Mouse (Mus musculus): ENCODE measurements at regions not wholly inside any gene's neighbourhood (a gene's known extent, or its start where the extent isn't known, plus 50 kb on each side); places are given as distances from the start of the nearest gene placed in this dataset.
A peak's percentile ranks its signal among the peaks of the same experiment; 100 is the strongest.
"Not testable (repeated sequence)": the region's sequence is repeated elsewhere in the genome, so short reads cannot be mapped to it uniquely, and the experiment has no call there.

DNA sequence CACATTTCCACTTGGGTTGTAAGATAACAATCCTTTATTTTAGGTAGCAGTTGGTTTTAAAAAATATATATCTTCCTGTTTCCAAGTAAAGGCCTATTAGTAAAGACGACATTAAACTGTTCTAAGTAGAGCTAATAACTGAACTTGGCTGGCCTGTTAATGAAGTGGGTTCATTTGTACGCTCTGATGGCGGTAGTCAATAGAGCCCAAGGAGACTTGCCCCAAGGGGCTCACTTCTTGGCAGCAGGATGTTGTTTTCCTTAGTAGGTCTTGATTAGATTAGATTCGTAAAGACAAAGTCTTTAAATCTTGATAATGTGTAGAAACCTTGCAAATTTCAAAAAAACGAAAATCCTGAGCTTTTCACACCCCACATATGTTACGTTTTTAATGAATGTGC, 135.4 kb upstream of the Rapgef5 start:
- Histone ChIP-seq H3K4me3 (ENCODE audit: low read depth, low read length) (no peak overlapping the region), H3K4me1 (ENCODE audit: control insufficient read depth, insufficient read depth, low read length) (no peaks in the 10 kb centered on the region), H3K27me3 (ENCODE audit: control insufficient read depth, insufficient read depth, low read length, poor library complexity, severe bottlenecking) (no peaks in the 10 kb centered on the region), H3K36me3 (ENCODE audit: control insufficient read depth, insufficient read depth, low read length, poor library complexity, severe bottlenecking) (no peaks in the 10 kb centered on the region), H3K9me3 (replicated peaks; ENCODE audit: control insufficient read depth, insufficient read depth, low read length, poor library complexity, severe bottlenecking) (peaks cover 9% of the 10 kb centered on the region), H3K9ac (ENCODE audit: low read depth, poor library complexity, severe bottlenecking) (no peak overlapping the region), H3K27ac (ENCODE audit: insufficient read depth, low read length) (peak overlapping the region; percentile 41)
- TF ChIP-seq CTCF (IDR thresholded peaks at IDR 0.05; ENCODE audit: low read depth, low read length) (no peak), EP300 (IDR thresholded peaks at IDR 0.05; ENCODE audit: insufficient read depth, low read depth, low read length) (no peak), POLR2A (IDR thresholded peaks at IDR 0.05; ENCODE audit: insufficient read depth, low read length) (no peak)

DNA sequence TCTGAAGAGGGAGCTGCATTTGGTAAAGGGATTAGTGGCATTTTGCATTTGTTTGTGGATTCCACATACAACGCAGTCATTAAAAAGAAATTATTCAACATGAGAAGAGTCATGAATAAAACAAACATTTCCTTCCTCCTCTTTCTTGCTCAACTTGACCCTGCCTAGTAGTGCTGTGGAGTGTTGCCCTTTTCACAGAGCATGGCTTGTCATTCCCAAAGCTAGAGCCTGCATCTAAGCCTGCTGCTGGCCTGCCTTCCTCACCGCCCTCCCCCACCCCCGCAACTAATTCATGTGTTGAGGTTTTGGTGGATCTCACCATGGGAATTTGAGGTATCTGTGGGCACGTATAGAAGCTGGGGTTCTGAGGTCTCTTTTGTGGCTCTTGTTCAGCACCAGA, 133.6 kb upstream of the Rapgef5 start:
- H3K36me3 ChIP-seq (ENCODE audit: control insufficient read depth, insufficient read depth, low read length, poor library complexity, severe bottlenecking); H3K9me3 ChIP-seq (replicated peaks; ENCODE audit: control insufficient read depth, insufficient read depth, low read length, poor library complexity, severe bottlenecking): not testable (repeated sequence)
- peak overlapping the region; percentile 98 for H3K27ac ChIP-seq (ENCODE audit: insufficient read depth, low read length)

DNA sequence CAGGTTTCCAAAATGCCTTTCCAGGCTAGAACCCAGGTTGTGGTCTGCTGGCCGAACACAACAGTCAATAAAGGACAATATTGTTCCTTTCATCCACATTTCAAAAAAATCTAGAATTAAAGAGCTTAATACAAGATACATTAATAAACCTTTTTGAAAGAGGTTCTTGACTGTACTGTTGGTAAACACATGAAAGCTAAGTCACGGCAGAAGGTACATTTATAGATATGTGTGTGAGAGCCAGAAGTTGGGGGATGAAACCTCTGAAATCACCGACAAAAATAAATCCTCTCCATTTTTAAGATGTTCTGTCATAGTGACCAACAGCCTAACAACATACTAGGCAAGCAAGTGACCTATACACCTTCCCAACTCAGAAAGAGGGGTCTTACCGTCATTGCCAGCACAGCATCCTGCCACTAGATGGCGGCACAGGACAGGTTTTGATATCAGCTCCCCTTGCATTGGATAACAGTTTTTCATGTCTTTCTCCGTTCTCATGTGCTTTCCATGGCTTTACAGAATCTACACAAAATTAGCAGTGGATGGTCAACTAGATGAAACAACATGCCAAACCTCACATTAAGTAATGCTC, 131.1 kb upstream of the Rapgef5 start:
- Histone ChIP-seq H3K4me3 (ENCODE audit: low read depth, low read length) (no peak overlapping the region), H3K27me3 (ENCODE audit: control insufficient read depth, insufficient read depth, low read length, poor library complexity, severe bottlenecking) (no peaks in the 10 kb centered on the region), H3K9ac (ENCODE audit: low read depth, poor library complexity, severe bottlenecking) (0 out of 2 replicates have a peak overlapping the region, but pooled peaks have one; percentile 60), H3K27ac (ENCODE audit: insufficient read depth, low read length) (peak overlapping the region; percentile 97), H3K9me3 (replicated peaks; ENCODE audit: control insufficient read depth, insufficient read depth, low read length, poor library complexity, severe bottlenecking) (no peaks in the 10 kb centered on the region), H3K4me1 (ENCODE audit: control insufficient read depth, insufficient read depth, low read length) (no peaks in the 10 kb centered on the region), H3K36me3 (ENCODE audit: control insufficient read depth, insufficient read depth, low read length, poor library complexity, severe bottlenecking) (no peaks in the 10 kb centered on the region)
- TF ChIP-seq EP300 (IDR thresholded peaks at IDR 0.05; ENCODE audit: insufficient read depth, low read depth, low read length) (peak; percentile 54; the same call in 1 of the 2 replicates), POLR2A (IDR thresholded peaks at IDR 0.05; ENCODE audit: insufficient read depth, low read length) (no peak), CTCF (IDR thresholded peaks at IDR 0.05; ENCODE audit: low read depth, low read length) (peak; percentile 85)

More for the DNA sequence above, 133.6 kb upstream of the Rapgef5 start:
- H3K27me3 ChIP-seq (ENCODE audit: control insufficient read depth, insufficient read depth, low read length, poor library complexity, severe bottlenecking); H3K4me1 ChIP-seq (ENCODE audit: control insufficient read depth, insufficient read depth, low read length); H3K9ac ChIP-seq (ENCODE audit: low read depth, poor library complexity, severe bottlenecking); H3K4me3 ChIP-seq (ENCODE audit: low read depth, low read length): not testable (repeated sequence)

DNA sequence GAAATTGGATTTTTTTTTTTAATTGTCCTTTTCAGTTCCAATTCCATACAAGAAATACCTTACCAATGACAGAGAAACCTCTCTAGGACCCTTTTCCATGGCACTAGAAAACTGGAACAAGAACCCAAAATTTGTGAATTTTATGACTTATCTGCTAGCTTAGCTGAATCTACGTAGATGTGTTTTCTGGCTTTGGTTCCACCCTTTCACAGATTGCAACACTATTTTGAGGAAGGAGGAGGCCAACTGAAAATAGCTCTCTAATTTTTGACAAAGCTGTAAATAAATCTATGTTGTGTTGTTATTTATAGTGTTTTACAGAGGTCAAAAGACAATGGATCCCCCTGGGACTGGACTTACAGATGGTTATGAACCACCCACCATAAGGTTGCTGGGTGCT, 130.6 kb upstream of the Rapgef5 start:
- no peak overlapping the region for H3K9ac ChIP-seq (ENCODE audit: low read depth, poor library complexity, severe bottlenecking)
- TF ChIP-seq EP300 (IDR thresholded peaks at IDR 0.05; ENCODE audit: insufficient read depth, low read depth, low read length) = no peak
- no peak for TF ChIP-seq CTCF (IDR thresholded peaks at IDR 0.05; ENCODE audit: low read depth, low read length)
- TF ChIP-seq POLR2A (IDR thresholded peaks at IDR 0.05; ENCODE audit: insufficient read depth, low read length) = no peak
- no peak overlapping the region for H3K4me3 ChIP-seq (ENCODE audit: low read depth, low read length)
- H3K4me1 ChIP-seq (ENCODE audit: control insufficient read depth, insufficient read depth, low read length) = no peaks in the 10 kb centered on the region
- H3K9me3 ChIP-seq (replicated peaks; ENCODE audit: control insufficient read depth, insufficient read depth, low read length, poor library complexity, severe bottlenecking) = no peaks in the 10 kb centered on the region
- H3K27me3 ChIP-seq (ENCODE audit: control insufficient read depth, insufficient read depth, low read length, poor library complexity, severe bottlenecking) = no peaks in the 10 kb centered on the region
- no peak overlapping the region for H3K27ac ChIP-seq (ENCODE audit: insufficient read depth, low read length)
- H3K36me3 ChIP-seq (ENCODE audit: control insufficient read depth, insufficient read depth, low read length, poor library complexity, severe bottlenecking) = no peaks in the 10 kb centered on the region

DNA sequence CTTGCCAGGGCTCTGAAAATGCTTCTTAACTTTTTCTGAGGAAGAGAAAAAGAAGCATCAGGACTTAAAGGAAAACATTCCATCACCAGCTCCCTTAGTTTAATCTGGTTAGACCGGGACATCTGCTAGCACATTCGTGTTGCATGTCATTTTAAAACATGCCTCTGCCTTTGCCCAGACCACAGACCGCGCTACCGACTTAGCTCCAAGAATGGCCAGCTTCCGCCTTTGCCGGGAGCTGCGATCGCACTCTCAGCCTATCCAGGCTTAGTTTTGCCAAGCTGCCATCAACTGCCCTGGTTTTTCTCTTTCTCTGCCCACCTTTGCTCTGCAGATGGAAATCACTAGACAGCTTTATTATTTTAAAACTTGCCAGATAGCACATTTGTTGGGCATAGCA, 129.3 kb upstream of the Rapgef5 start:
- H3K27ac ChIP-seq (ENCODE audit: insufficient read depth, low read length) = no peak overlapping the region
- H3K4me3 ChIP-seq (ENCODE audit: low read depth, low read length) = no peak overlapping the region
- no peaks in the 10 kb centered on the region for H3K27me3 ChIP-seq (ENCODE audit: control insufficient read depth, insufficient read depth, low read length, poor library complexity, severe bottlenecking)
- H3K36me3 ChIP-seq (ENCODE audit: control insufficient read depth, insufficient read depth, low read length, poor library complexity, severe bottlenecking) = no peaks in the 10 kb centered on the region
- no peaks in the 10 kb centered on the region for H3K4me1 ChIP-seq (ENCODE audit: control insufficient read depth, insufficient read depth, low read length)
- no peak for TF ChIP-seq EP300 (IDR thresholded peaks at IDR 0.05; ENCODE audit: insufficient read depth, low read depth, low read length)
- TF ChIP-seq POLR2A (IDR thresholded peaks at IDR 0.05; ENCODE audit: insufficient read depth, low read length) = no peak
- TF ChIP-seq CTCF (IDR thresholded peaks at IDR 0.05; ENCODE audit: low read depth, low read length) = no peak
- H3K9me3 ChIP-seq (replicated peaks; ENCODE audit: control insufficient read depth, insufficient read depth, low read length, poor library complexity, severe bottlenecking) = no peaks in the 10 kb centered on the region
- no peak overlapping the region for H3K9ac ChIP-seq (ENCODE audit: low read depth, poor library complexity, severe bottlenecking)

DNA sequence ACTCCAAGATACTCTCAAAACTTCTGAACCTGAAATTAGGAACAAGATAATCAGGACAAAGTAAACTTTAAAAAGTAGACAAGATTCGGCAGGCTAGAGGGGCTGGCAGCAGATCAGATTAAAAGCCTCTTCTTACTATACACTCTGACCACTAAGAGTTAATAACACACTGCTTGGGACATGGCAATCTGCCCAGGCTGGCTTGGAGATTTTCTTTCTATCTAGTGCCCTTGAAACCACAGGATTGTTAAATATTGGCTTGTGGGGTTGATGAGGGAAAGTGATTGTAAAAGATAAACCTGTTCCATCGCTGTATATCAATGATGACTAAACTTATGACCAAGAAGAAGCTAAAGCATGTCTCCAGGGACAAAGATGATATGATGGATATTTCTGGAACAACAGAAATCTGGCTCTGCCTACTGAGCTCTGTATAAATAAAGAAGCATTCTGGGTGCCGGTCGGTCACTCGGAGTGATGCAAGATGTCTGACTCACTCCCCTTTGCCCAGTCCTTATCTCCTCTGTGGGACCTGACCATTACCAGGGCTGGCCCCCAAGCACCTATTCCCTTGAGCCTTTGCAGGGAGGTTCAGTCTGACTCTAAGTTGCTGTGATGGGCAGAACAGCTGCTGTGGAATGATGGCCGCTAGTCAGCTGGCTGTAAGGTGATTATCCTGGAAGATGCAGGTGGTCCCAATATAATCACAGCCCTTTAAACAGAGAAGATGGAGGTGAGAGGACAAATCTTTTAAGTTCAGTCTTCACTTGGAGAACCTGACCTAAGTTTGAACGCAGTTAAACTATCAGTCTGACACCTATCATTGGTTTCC, 126.5 kb upstream of the Rapgef5 start:
- H3K9ac ChIP-seq (ENCODE audit: low read depth, poor library complexity, severe bottlenecking) = no peak overlapping the region
- H3K27ac ChIP-seq (ENCODE audit: insufficient read depth, low read length) = no peak overlapping the region
- H3K27me3 ChIP-seq (ENCODE audit: control insufficient read depth, insufficient read depth, low read length, poor library complexity, severe bottlenecking) = no peaks in the 10 kb centered on the region
- TF ChIP-seq CTCF (IDR thresholded peaks at IDR 0.05; ENCODE audit: low read depth, low read length) (no peak), POLR2A (IDR thresholded peaks at IDR 0.05; ENCODE audit: insufficient read depth, low read length) (no peak), EP300 (IDR thresholded peaks at IDR 0.05; ENCODE audit: insufficient read depth, low read depth, low read length) (no peak)
- H3K9me3 ChIP-seq (replicated peaks; ENCODE audit: control insufficient read depth, insufficient read depth, low read length, poor library complexity, severe bottlenecking) = no peaks in the 10 kb centered on the region
- no peaks in the 10 kb centered on the region for H3K4me1 ChIP-seq (ENCODE audit: control insufficient read depth, insufficient read depth, low read length)
- H3K36me3 ChIP-seq (ENCODE audit: control insufficient read depth, insufficient read depth, low read length, poor library complexity, severe bottlenecking) = no peaks in the 10 kb centered on the region
- no peak overlapping the region for H3K4me3 ChIP-seq (ENCODE audit: low read depth, low read length)

Measured in ES-Bruce4 (cell line).